Mouse (Mus musculus) adrenal gland (tissue): ENCODE measurements at regions not wholly inside any gene's neighbourhood (a gene's known extent, or its start where the extent isn't known, plus 50 kb on each side); places are given as distances from the start of the nearest gene placed in this dataset.

Source experiments
- intact Hi-C: fragments of 180-260 bp; cut with DNase I; formaldehyde crosslinking; loops from one replicate; pipeline ENCODE4 v1.15.1; 2025

- intact Hi-C loops: no loop called here
Observed at GRCm38 (mm10) chr11:79881812-79882211, 80.4 kb downstream of the Utp6 start.

- intact Hi-C loops: no loop called here
Observed at GRCm38 (mm10) chr11:79878091-79878490, 84.1 kb downstream of the Utp6 start.

GRCm38 (mm10) chr11:79877184-79877745 lies 84.9 kb downstream of the Utp6 start:
- intact Hi-C loops: no loop called here

- intact Hi-C loops: no loop called here
Observed at GRCm38 (mm10) chr11:79871783-79872628, 90.2 kb downstream of the Utp6 start.

GRCm38 (mm10) chr11:79870189-79870588 lies 92.0 kb downstream of the Utp6 start:
- intact Hi-C loops: no loop called here

- intact Hi-C loops: no loop called here
Observed at GRCm38 (mm10) chr11:79869009-79869408, 93.2 kb downstream of the Utp6 start.

- intact Hi-C loops: no loop called here
Observed at GRCm38 (mm10) chr11:79864836-79865235, 97.4 kb downstream of the Utp6 start.

- intact Hi-C loops: no loop called here
Observed at GRCm38 (mm10) chr11:79863487-79864175, 98.6 kb downstream of the Utp6 start.

GRCm38 (mm10) chr11:79860611-79861067 lies 101.6 kb downstream of the Utp6 start:
- intact Hi-C loops: no loop called here

GRCm38 (mm10) chr11:79856376-79856775 lies 105.8 kb downstream of the Utp6 start:
- intact Hi-C loops: no loop called here

GRCm38 (mm10) chr11:79849545-79849944 lies 112.6 kb downstream of the Utp6 start:
- intact Hi-C loops: no loop called here

- intact Hi-C loops: no loop called here
Observed at GRCm38 (mm10) chr11:79844436-79844835, 117.8 kb downstream of the Utp6 start.

GRCm38 (mm10) chr11:79843021-79843420 lies 119.2 kb downstream of the Utp6 start:
- intact Hi-C loops: no loop called here

- intact Hi-C loops: no loop called here
Observed at GRCm38 (mm10) chr11:79839973-79840372, 122.2 kb downstream of the Utp6 start.

GRCm38 (mm10) chr11:79838051-79838450 lies 124.1 kb downstream of the Utp6 start:
- intact Hi-C loops: no loop called here

GRCm38 (mm10) chr11:79837076-79837990 lies 124.9 kb downstream of the Utp6 start:
- intact Hi-C loops: no loop called here

- intact Hi-C loops: no loop called here
Observed at GRCm38 (mm10) chr11:79835873-79836272, 126.3 kb downstream of the Utp6 start.

GRCm38 (mm10) chr11:79833817-79834216 lies 128.4 kb downstream of the Utp6 start:
- intact Hi-C loops: no loop called here

GRCm38 (mm10) chr11:79831591-79832320 lies 130.4 kb downstream of the Utp6 start:
- intact Hi-C loops: no loop called here

- intact Hi-C loops: no loop called here
Observed at GRCm38 (mm10) chr11:79830567-79831055, 131.6 kb downstream of the Utp6 start.
